Mouse (Mus musculus) lung, postnatal 25 days (tissue): Measurements from ENCODE around the gene Tyw5.

ENCODE experiments used
- DNase-seq: peaks from one replicate; pipeline ENCODE4 v3.0.0; 2022; ENCODE audit warnings: low spot score

Gene Tyw5

GRCm38 (mm10) chr1:57386519-57386918, 20.4 kb downstream of the Tyw5 start:
- no peak for DNase-seq

GRCm38 (mm10) chr1:57377376-57378341, 29.2 kb downstream of the Tyw5 start, which contains the start of gene 1700066M21Rik:
Gene 1700066M21Rik (plus strand): TSS chr1:57377620.
- peak; percentile 96 for DNase-seq

GRCm38 (mm10) chr1:57376806-57377205, 30.1 kb downstream of the Tyw5 start:
- DNase-seq = no peak

- DNase-seq = no peak
These were observed 31.6 kb downstream of the Tyw5 start for GRCm38 (mm10) chr1:57375276-57375675.

- no peak for DNase-seq
These were observed 36.5 kb downstream of the Tyw5 start for GRCm38 (mm10) chr1:57370451-57370850.

GRCm38 (mm10) chr1:57369111-57369510, 37.8 kb downstream of the Tyw5 start:
- DNase-seq = no peak

GRCm38 (mm10) chr1:57367446-57367845, 39.5 kb downstream of the Tyw5 start:
- no peak for DNase-seq

- no peak for DNase-seq
These were observed 48.4 kb downstream of the Tyw5 start for GRCm38 (mm10) chr1:57358546-57358945.

- no peak for DNase-seq
These were observed 55.0 kb downstream of the Tyw5 start for GRCm38 (mm10) chr1:57351941-57352340.

GRCm38 (mm10) chr1:57347487-57347886, 59.4 kb downstream of the Tyw5 start:
- DNase-seq = no peak

GRCm38 (mm10) chr1:57341197-57341596, 65.7 kb downstream of the Tyw5 start:
- DNase-seq = no peak

- no peak for DNase-seq
These were observed 67.6 kb downstream of the Tyw5 start for GRCm38 (mm10) chr1:57339156-57339796.
